Mouse (Mus musculus): ENCODE results near the gene Emc8.
A peak's percentile ranks its signal among the peaks of the same experiment; 100 is the strongest.
"Not testable (repeated sequence)": the region's sequence is repeated elsewhere in the genome, so short reads cannot be mapped to it uniquely, and the experiment has no call there.

The Emc8 gene

DNA sequence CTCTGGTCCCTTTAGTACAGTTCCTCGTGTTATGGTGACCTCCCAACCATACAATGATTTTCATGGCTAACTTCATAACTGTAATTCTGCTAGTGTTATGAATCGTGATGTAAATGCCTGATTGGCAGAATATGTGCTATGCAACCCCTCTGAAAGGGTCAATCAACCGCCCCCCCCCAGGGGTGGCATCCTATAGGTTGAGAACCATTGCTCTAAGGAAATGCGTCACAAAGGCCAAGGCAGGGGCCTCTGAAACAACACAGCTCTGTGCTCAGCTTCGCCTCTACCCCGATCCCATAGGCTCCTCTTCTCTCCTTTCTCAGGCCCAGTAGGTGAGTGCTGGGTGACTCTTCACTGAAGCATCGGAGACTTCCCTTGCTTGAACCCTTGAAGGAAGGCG lies 17.2 kb upstream of the Emc8 start:
- DNase-seq (ENCODE audit: low read depth) = no peak

- no peak for DNase-seq (ENCODE audit: low read depth)
These were observed 16.7 kb upstream of the Emc8 start for GRCm38 (mm10) chr8:120685097-120685496.

DNA sequence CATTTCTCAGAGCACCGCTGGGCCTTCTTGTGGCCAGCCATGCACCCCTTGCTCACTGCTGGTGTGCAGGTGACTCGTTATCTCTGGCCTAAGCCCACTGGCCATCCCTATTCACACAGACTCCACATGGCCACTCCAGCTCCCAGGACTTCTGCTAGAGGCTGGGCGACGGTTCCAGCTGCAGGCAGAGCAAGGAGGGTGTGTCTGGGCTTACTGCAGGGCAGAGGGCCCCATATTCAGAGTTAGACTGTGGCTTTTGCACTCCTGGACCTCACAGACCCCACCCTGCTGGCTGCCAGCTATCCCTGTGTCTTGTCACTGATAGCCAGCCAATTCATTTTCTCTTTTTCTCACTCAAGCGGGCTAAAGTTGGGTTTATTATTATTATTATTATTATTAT lies 15.7 kb upstream of the Emc8 start:
- DNase-seq (ENCODE audit: low read depth) = no peak

GRCm38 (mm10) chr8:120683602-120684001 lies 15.2 kb upstream of the Emc8 start:
- no peak for DNase-seq (ENCODE audit: low read depth)

- no peak for DNase-seq (ENCODE audit: low read depth)
These were observed 12.7 kb upstream of the Emc8 start for GRCm38 (mm10) chr8:120681113-120681512.

DNA sequence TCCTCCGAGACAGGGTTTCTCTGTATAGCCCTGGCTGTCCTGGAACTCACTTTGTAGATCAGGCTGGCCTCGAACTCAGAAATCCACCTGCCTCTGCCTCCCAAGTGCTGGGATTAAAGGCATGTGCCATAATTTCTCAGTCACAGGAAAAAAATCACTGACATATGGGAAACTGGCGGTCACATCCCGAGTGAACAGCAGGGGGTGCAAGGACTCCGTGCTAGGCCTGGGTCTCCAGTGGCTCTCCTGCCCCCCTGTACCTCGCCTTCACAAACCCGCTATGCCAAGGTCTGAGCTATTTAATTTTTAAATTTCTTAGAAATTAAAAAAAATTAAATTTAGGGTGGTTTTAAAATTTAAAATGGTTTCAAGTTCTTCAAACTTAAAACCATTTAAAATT lies 12.0 kb upstream of the Emc8 start:
- not testable (repeated sequence) for DNase-seq (ENCODE audit: low read depth)

DNA sequence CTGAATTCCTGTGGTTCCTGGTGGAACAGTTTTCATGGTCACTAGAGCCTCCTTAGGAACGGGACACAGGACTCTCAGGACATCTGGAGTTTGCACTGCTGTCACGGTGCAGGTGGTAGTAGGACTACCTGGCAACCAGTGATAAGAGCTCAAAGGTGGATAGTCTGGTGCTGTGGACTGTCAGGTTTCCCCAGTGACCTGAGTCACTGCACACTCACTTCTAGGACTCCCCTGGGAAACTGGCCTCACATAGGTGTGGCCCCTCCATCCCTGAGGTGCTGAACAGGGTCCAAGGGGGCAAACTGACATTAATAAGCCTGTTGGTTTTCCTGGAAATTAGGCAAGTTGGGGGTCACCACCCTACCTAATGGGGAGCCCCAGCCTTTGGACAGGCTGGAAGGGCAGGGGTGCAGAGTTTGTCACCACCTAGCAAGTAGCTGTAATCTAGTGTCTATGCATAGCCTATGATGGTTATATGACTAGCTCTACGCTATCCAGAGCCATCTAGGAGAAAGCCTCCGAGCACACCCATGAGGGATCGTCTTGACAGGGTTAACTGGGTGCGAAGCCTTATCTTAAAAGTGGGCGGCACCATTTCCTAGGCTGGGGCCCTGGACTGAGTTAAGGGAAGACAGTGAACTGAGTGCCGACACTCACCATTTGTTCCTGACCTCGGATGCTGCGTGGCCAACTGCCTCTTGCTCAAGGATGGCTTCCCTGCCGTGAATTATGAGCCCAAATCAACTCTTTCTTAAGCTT lies 11.4 kb upstream of the Emc8 start:
- DNase-seq (ENCODE audit: low read depth) = no peak

- DNase-seq (ENCODE audit: low read depth) = no peak
These were observed 10.1 kb upstream of the Emc8 start for GRCm38 (mm10) chr8:120678447-120678846.

DNA sequence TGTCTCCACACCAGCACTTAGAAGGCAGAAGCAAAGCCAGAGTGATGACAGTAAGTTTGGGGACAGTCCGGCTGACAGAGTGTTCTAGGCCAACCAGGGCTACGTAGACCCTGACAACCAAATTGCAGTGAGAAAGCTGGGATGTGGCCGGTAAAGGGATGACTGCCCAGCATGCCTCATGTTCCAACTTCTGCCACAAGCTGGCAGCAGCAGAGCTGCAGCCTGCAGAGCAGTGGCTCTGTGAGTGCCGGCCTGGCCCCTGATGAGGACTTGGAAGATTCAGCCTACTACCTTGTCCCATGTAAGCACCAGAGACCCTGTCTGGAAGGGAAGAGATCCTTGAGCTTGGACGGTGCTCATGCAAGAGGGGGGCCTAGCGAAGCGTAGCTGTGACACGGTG lies 7.3 kb upstream of the Emc8 start:
- no peak for DNase-seq (ENCODE audit: low read depth)

GRCm38 (mm10) chr8:120673298-120673697 lies 4.9 kb upstream of the Emc8 start:
- no peak for DNase-seq (ENCODE audit: low read depth)

DNA sequence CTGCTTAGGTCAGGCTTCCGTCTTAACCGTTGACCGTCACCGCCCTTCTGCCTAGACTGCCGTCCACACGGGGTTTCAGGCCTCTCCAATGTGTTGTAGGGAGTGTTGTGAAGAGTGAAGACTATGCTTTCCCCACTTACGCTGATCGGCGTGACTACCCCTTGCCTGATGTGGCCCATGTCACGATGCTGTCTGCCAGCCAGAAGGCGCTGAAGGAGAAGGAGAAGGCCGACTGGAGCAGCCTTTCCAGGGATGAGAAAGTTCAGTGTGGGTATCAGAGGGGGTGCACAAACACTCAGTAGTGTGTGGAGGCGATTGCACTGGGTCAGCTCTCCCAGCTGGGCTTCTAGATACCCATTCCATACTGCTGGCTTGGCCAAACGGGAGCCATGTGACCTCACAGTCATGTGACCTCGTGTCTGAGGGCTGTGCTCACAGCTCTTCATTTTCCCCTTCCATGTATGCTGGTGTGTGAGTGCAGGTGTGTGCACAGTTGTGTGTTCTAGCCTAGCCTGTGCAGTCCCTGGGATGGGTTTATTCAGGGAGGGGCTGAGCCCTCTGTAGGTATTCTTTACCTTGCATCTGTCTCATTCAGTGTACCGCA lies 4.4 kb upstream of the Emc8 start:
- no peak for DNase-seq (ENCODE audit: low read depth)

DNA sequence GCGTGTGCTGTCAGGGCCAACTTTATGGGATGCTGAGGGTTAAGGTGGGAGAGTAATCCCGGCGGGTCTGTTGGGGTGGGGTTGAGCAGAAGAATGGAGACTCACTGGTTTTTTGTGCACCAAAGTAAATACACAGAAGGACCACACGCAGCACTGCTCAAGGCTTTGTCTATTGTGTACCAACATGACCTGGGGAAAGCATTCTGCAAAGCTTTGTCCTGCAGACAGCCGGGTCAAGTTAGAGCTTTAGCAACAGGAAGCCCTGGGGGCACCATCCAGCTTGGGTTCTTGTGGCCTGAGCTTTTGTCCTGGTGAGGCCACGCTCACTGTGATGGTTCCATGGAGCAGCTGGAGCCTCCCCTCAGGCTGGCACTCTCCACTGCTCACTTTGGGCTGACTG lies 3.4 kb upstream of the Emc8 start:
- no peak for DNase-seq (ENCODE audit: low read depth)

GRCm38 (mm10) chr8:120667561-120668373 lies 606 bp downstream of the Emc8 start, which contains the start of the genes Gm27021 and Cox4i1:
TSS of gene Gm27021 (minus strand) at chr8:120668079.
TSS of gene Cox4i1 (plus strand) at chr8:120668222.
- no peak for DNase-seq (ENCODE audit: low read depth)

GRCm38 (mm10) chr8:120666807-120667470 lies 1.4 kb downstream of the Emc8 start:
- DNase-seq (ENCODE audit: low read depth) = no peak

DNA sequence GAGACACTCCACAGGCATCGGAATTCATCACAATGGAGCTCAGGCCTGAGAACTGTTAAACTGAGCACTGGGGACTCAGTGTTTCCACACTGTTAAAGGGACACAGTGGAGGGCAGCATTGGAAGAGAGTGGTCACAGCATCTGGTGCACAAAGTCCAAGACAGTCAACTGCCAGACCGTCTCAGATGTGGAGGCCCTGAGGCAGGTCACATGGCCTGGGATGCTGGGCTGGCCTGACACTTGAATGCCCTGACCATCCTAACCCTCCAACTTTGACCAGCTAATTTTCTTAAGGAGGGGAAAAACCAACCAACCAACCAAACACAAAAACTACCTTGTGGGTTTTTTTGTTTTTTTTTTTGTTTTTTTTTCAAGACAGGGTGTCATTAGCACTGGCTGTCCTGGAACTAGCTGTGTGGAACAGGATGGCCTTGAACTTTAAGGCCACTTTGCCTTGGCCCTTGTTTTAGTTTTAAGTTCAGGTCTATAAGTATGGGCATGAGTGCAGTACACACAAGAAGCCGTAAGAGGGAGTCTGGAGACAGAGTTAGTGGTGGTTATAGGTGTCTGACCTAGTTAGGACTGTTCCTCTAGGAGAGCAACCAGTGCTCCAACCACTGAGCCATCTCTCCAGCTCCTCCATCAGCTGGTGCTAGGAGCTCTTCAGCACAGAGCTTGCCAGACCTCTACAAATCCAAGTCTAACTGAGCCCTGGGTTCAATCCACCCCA lies 2.5 kb downstream of the Emc8 start:
- no peak for DNase-seq (ENCODE audit: low read depth)

DNA sequence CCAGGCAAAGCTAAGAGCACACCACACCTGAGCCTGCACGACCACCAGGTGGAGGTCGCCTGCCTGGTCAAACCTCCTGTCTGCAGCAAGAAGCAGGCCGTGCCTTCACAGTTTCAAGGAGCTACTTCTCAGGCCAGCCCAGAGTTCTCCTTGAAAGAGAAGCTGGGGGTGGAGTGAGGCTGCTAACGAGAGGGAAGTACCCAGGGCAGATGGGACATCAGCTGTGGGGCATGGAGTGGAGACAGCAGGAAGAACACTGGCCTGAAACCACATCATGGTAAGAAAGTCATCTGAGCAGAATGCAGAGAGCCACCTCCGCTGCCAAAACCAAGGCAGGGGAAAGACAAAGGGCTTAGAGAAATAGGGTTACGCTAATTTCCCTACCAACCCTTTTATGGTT lies 3.8 kb downstream of the Emc8 start:
- DNase-seq (ENCODE audit: low read depth) = no peak

- no peak for DNase-seq (ENCODE audit: low read depth)
These were observed 11.0 kb downstream of the Emc8 start for GRCm38 (mm10) chr8:120657415-120657814.

DNA sequence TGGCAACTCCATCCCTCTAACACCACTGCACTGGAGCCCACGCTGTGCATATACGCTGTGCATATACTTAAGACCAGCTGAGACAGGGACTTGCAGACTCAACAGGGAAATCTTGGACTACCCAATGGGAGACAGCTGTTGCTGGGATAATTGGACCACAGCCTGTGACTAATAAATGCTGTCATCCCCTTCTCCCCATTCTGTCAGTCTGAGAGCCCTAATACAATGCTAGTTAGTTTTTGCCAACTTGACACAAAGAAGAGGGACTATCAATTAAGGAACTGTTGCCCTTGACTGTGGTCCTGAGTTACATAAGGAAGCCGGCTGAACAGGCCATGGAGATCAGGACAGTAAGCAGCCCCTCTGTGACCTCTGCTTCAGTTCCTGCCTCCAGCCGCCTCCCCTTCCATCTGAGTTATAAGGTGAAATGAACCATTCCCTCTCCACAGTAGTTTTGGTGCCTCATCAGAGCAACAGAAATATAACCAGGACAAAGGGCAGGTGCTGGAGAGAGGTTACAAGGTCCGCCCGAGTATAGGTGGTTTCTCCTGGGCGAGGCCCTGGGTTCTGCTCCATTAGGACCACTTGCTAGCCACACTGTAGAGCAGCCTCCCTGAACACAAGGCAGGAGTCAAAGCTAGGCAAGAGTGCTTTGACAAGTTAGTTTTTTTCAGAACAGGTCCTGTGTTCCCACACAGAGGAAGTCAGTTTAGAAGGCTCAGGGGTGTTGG lies 11.9 kb downstream of the Emc8 start:
- no peak for DNase-seq (ENCODE audit: low read depth)

DNA sequence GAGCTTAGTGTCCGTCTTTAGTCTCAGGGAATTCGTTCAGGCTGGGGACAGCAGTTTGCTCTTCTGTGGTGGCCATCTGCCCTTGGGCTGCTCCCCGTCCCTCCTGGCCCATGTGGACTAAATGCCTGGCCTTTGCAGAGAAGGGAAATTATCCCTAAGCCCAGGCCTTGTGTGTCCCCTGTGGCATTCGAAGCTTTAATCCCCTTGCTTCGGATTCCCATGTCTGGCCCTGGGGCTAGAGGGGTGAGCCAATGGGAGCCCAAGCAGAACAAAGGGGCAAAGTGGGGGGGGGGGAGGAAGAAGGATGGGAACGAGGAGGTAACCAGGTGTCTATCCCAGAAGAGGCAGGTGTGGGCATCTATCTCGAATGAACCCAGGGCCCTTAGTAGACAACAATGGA lies 20.8 kb downstream of the Emc8 start, which contains the start of gene 1190005I06Rik:
1190005I06Rik (minus strand) TSS at position 101 of the 400 bp plus-strand sequence.
- no peak for DNase-seq (ENCODE audit: low read depth)

GRCm38 (mm10) chr8:120644663-120645062 lies 23.7 kb downstream of the Emc8 start:
- DNase-seq (ENCODE audit: low read depth) = peak; percentile 95
